Mouse (Mus musculus) urinary bladder, postnatal 36 days (tissue): ENCODE measurements around the gene Pram1.
A peak's percentile ranks its signal among the peaks of the same experiment; 100 is the strongest.
"Not testable (repeated sequence)": the region's sequence is repeated elsewhere in the genome, so short reads cannot be mapped to it uniquely, and the experiment has no call there.

Source experiments
- DNase-seq, 2 experiments: peaks; one replicate each; pipeline ENCODE4 v3.0.0; 2022; ENCODE audit warnings: low spot score in 2 of 2, mixed read lengths in 1 of 2

Pram1 gene

GRCm38 (mm10) chr17:33637516-33638276 is at the start of gene Pram1:
Gene Pram1, plus strand, starts transcription at chr17:33638056.
- no peak for DNase-seq

GRCm38 (mm10) chr17:33597271-33597670 is 40.6 kb upstream of the Pram1 start:
- no peak for DNase-seq

- no peak for DNase-seq
These were observed 39.4 kb upstream of the Pram1 start for GRCm38 (mm10) chr17:33598506-33598905.

- no peak for DNase-seq
These were observed 37.9 kb upstream of the Pram1 start for GRCm38 (mm10) chr17:33599836-33600475.

GRCm38 (mm10) chr17:33600831-33601230 is 37.0 kb upstream of the Pram1 start:
- DNase-seq = no peak

- DNase-seq = no peak
These were observed 35.9 kb upstream of the Pram1 start for GRCm38 (mm10) chr17:33601947-33602346.

- DNase-seq = no peak
These were observed 30.6 kb upstream of the Pram1 start for GRCm38 (mm10) chr17:33607273-33607672.

GRCm38 (mm10) chr17:33610548-33610947 is 27.3 kb upstream of the Pram1 start:
- no peak for DNase-seq

GRCm38 (mm10) chr17:33613726-33614125 is 24.1 kb upstream of the Pram1 start:
- DNase-seq = not testable (repeated sequence)

- DNase-seq = no peak
These were observed 10.6 kb upstream of the Pram1 start for GRCm38 (mm10) chr17:33627281-33627680.

GRCm38 (mm10) chr17:33628621-33629486 is 9.0 kb upstream of the Pram1 start, which contains the start of gene Zfp414:
Gene Zfp414, plus strand, starts transcription at chr17:33629090.
- peak; percentile 92 to 93 for DNase-seq

- no peak for DNase-seq
These were observed 8.2 kb upstream of the Pram1 start for GRCm38 (mm10) chr17:33629487-33630125.

GRCm38 (mm10) chr17:33630171-33630895 is 7.5 kb upstream of the Pram1 start:
- DNase-seq = no peak

- DNase-seq = no peak
These were observed 6.6 kb upstream of the Pram1 start for GRCm38 (mm10) chr17:33631236-33631635.

- DNase-seq = no peak
These were observed 6.1 kb upstream of the Pram1 start for GRCm38 (mm10) chr17:33631796-33632195.

GRCm38 (mm10) chr17:33637038-33637437 is 818 bp upstream of the Pram1 start:
- no peak for DNase-seq

- DNase-seq = no peak
These were observed 1.9 kb downstream of the Pram1 start for GRCm38 (mm10) chr17:33639743-33640142.

GRCm38 (mm10) chr17:33644068-33644467 is 6.2 kb downstream of the Pram1 start:
- no peak for DNase-seq

GRCm38 (mm10) chr17:33645073-33645472 is 7.2 kb downstream of the Pram1 start:
- no peak for DNase-seq

- no peak for DNase-seq
These were observed 12.1 kb downstream of the Pram1 start for GRCm38 (mm10) chr17:33649781-33650475.
